Mouse (Mus musculus) forebrain, embryonic 16.5 days (tissue): Measurements from ENCODE around the gene Fyb2. TPM values are rescaled to one million over a fixed set of nuclear protein-coding genes. Genes with fewer than 3 reads are reported as not detected.
"Not testable (repeated sequence)": the region's sequence is repeated elsewhere in the genome, so short reads cannot be mapped to it uniquely, and the experiment has no call there.

Source experiments
- ATAC-seq: fragments of 200-750 bp; cut with Nextera tagmentation; 2 replicates; pipeline ENCODE4 v1.8.0; 2017; ENCODE audit warnings: mild to moderate bottlenecking, moderate library complexity
- H3K27ac ChIP-seq: fragments of 300-500 bp; sonication (generic); 2 replicates; pipeline ENCODE4 v1.5.1; 2014; ENCODE audit warnings: low read length, control low read depth
- H3K27me3 ChIP-seq: fragments of 300-500 bp; sonication (generic); replicated peaks from 2 replicates; pipeline ENCODE4 v1.6.1; 2014; ENCODE audit warnings: low read length; ENCODE audit not compliant: control insufficient read depth, insufficient read depth
- H3K36me3 ChIP-seq: fragments of 300-500 bp; sonication (generic); 2 replicates; pipeline ENCODE4 v1.6.1; 2014; ENCODE audit not compliant: control insufficient read depth, insufficient read depth
- H3K4me1 ChIP-seq: fragments of 300-500 bp; sonication (generic); replicated peaks from 2 replicates; pipeline ENCODE4 v1.6.1; 2014; ENCODE audit warnings: low read length; ENCODE audit not compliant: control insufficient read depth, insufficient read depth
- H3K4me2 ChIP-seq: fragments of 300-500 bp; sonication (generic); 2 replicates; pipeline ENCODE4 v1.6.1; 2014; ENCODE audit warnings: mild to moderate bottlenecking, low read length, control low read depth
- H3K4me3 ChIP-seq: fragments of 300-500 bp; sonication (generic); replicated peaks from 2 replicates; pipeline ENCODE4 v1.5.1; 2014; ENCODE audit warnings: mild to moderate bottlenecking, low read length, control low read depth
- H3K9ac ChIP-seq: fragments of 300-500 bp; sonication (generic); replicated peaks from 2 replicates; pipeline ENCODE4 v1.6.1; 2014; ENCODE audit warnings: low read depth, low read length, control low read depth
- H3K9me3 ChIP-seq: fragments of 300-500 bp; sonication (generic); 2 replicates; pipeline ENCODE4 v1.6.1; 2016; ENCODE audit warnings: low read length; ENCODE audit not compliant: control insufficient read depth
- WGBS: fragments of 180-500 bp; shearing (Covaris S2); extraction: QIAGEN DNeasy Blood & Tissue Kit; methylation state at CpG from one replicate; pipeline ENCODE4 v1.1.7; 2014; 5-methylcytosine and 5-hydroxymethylcytosine counted together
- polyA plus RNA-seq: library from polyadenylated mRNA; unstranded; fragments of >200 nt; fragmentation: Nextera tagmentation; extraction: Ambion mirVana; gene quantifications from 2 replicates; pipeline ENCODE4 v1.2.1, GENCODE M21; 2015

Gene Fyb2
- polyA plus RNA-seq, 1 experiment from 2014 or later = 0.28 TPM

DNA sequence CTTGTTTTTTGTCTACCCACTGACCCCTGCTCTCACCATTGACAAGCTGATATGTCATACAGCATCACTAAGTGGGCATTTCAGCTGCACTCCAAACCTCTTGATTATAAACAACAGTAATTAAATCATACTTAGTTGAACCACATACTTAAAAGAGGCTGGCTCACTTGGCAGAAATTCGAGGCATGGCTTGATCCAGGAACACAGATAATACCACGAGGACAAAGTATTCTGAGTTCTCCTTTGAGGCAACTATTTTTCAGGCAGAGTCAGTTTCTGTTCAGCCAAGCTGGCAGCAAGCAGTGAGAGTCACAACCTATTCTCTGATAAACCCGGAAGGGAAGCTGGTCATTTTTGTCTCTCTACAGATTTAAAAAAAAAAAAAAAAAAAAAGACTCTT is 77.4 kb downstream of the Fyb2 start:
- no peaks in the 10 kb centered on the region for H3K27me3 ChIP-seq
- no peak overlapping the region for H3K4me3 ChIP-seq
- H3K9ac ChIP-seq = no peak overlapping the region
- no peak for ATAC-seq
- 65% methylated on average over 3 of the region's 3 CpGs for WGBS
- H3K27ac ChIP-seq = no peak overlapping the region
- no peaks in the 10 kb centered on the region for H3K9me3 ChIP-seq
- no peaks in the 10 kb centered on the region for H3K36me3 ChIP-seq
- H3K4me2 ChIP-seq = no peak overlapping the region
- H3K4me1 ChIP-seq = no peaks in the 10 kb centered on the region; the same call in 1 of the 2 replicates

DNA sequence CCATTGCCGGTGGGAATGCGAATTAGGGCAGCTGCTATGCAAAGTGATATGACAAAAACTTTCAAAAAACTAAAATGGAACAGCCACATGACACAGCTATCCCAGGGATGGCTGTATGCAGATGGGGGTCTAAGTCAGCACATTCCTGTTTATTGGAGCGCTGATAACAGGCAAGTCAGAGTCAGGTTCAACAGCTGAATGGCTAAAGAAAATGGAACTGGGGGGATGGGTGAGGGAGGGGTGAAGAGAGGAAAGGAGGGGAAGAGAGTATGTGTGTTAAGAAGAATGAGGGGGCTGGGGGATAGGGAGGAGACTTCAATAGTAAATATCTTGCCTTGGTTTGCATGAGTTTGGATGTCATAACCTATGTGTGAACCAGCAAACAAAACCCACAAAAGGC is 79.0 kb downstream of the Fyb2 start:
- Histone ChIP-seq H3K4me2 (no peak overlapping the region), H3K36me3 (no peaks in the 10 kb centered on the region), H3K4me1 (no peaks in the 10 kb centered on the region; the same call in 1 of the 2 replicates), H3K9me3 (no peaks in the 10 kb centered on the region), H3K27ac (no peak overlapping the region), H3K27me3 (no peaks in the 10 kb centered on the region), H3K4me3 (no peak overlapping the region), H3K9ac (no peak overlapping the region)
- ATAC-seq = no peak
- WGBS = 84% methylated on average over 3 of the region's 3 CpGs

DNA sequence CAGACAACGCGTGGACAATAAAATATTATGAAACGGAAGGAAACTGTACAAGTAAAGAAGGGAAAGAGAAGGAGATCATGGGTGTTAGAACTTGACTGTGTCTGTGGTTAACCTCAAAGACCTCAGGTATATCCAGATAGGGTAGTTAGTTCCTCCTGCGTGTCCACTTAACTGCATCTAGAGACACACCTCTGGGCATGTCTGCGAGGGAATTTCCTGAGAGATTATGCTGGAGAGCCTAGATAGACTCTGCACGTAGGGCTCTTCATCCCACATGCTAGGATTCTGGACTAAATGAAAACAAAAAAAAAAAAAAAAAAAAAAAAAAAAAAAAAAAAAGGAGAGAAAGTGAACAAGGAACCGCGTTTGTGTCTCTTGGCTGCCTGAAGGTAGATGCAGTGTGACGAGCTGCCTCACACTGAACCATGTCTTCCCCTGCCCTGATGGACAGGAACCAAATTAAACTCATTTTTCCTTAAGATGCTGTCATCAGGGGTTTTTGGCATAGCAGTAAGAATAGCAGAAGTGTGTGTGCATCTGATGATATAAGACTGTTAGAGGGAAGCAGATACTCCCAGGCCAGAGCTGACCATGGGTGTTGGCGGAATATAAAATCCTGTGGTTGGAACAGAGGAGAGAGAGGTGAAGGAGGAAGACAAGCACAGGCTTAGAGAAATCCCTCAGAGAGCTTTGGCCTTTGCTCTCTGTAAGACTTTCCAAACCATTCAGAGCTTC is 80.1 kb downstream of the Fyb2 start:
- WGBS = 91% methylated on average over 10 of the region's 10 CpGs
- Histone ChIP-seq H3K4me2 (no peak overlapping the region), H3K9ac (no peak overlapping the region), H3K36me3 (no peaks in the 10 kb centered on the region), H3K4me3 (no peak overlapping the region), H3K4me1 (no peaks in the 10 kb centered on the region; the same call in 1 of the 2 replicates), H3K9me3 (no peaks in the 10 kb centered on the region), H3K27ac (no peak overlapping the region), H3K27me3 (no peaks in the 10 kb centered on the region)
- no peak for ATAC-seq

DNA sequence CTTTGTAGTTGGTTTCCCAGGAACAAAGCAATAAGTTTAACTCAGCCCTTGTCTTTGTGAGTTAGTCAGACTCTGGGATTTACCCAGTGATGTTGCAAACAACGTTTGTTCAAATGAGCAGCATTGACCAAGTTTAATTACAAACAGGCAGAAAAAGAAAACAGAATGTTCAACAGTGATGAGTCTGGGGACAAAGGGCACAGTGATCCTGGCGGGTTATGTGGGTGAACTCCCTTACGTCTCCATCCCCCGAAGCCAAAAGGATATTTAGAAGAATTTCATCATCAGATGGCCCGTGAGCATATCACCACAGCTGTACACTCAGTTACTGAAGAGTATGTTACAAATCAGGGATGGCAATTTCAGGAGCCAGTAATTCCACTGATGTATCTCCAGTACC is 86.4 kb downstream of the Fyb2 start:
- no peak for ATAC-seq
- WGBS = 80% methylated on average over 5 of the region's 5 CpGs
- Histone ChIP-seq H3K4me2 (no peak overlapping the region), H3K27me3 (no peaks in the 10 kb centered on the region), H3K9ac (no peak overlapping the region), H3K36me3 (no peaks in the 10 kb centered on the region), H3K4me3 (no peak overlapping the region), H3K9me3 (no peaks in the 10 kb centered on the region), H3K4me1 (peaks cover 7% of the 10 kb centered on the region), H3K27ac (no peak overlapping the region)

- Histone ChIP-seq H3K9ac (no peak overlapping the region), H3K4me2 (no peak overlapping the region), H3K27ac (peak overlapping the region; percentile 45; the same call in 1 of the 2 replicates), H3K27me3 (no peaks in the 10 kb centered on the region), H3K36me3 (no peaks in the 10 kb centered on the region), H3K4me1 (peaks cover 7% of the 10 kb centered on the region), H3K4me3 (no peak overlapping the region), H3K9me3 (no peaks in the 10 kb centered on the region)
- no peak for ATAC-seq
- 73% methylated on average over 1 of the region's 1 CpGs for WGBS
These were observed 88.5 kb downstream of the Fyb2 start for GRCm38 (mm10) chr4:105001736-105002135.

- H3K36me3 ChIP-seq = no peaks in the 10 kb centered on the region
- H3K9me3 ChIP-seq = no peaks in the 10 kb centered on the region
- H3K4me3 ChIP-seq = no peak overlapping the region
- no peaks in the 10 kb centered on the region for H3K27me3 ChIP-seq
- H3K9ac ChIP-seq = no peak overlapping the region
- no peak overlapping the region for H3K4me2 ChIP-seq
- no peak for ATAC-seq
- peaks cover 7% of the 10 kb centered on the region for H3K4me1 ChIP-seq
- 60% methylated on average over 8 of the region's 8 CpGs for WGBS
- no peak overlapping the region for H3K27ac ChIP-seq
These were observed 90.9 kb downstream of the Fyb2 start for GRCm38 (mm10) chr4:105004135-105004534.

- not testable (repeated sequence) for ATAC-seq, H3K27me3 ChIP-seq, H3K4me3 ChIP-seq, H3K4me1 ChIP-seq, H3K36me3 ChIP-seq, H3K4me2 ChIP-seq, H3K9me3 ChIP-seq, H3K9ac ChIP-seq, H3K27ac ChIP-seq
- WGBS = 90% methylated on average over 11 of the region's 12 CpGs
These were observed 91.4 kb downstream of the Fyb2 start for GRCm38 (mm10) chr4:105004649-105005048.

DNA sequence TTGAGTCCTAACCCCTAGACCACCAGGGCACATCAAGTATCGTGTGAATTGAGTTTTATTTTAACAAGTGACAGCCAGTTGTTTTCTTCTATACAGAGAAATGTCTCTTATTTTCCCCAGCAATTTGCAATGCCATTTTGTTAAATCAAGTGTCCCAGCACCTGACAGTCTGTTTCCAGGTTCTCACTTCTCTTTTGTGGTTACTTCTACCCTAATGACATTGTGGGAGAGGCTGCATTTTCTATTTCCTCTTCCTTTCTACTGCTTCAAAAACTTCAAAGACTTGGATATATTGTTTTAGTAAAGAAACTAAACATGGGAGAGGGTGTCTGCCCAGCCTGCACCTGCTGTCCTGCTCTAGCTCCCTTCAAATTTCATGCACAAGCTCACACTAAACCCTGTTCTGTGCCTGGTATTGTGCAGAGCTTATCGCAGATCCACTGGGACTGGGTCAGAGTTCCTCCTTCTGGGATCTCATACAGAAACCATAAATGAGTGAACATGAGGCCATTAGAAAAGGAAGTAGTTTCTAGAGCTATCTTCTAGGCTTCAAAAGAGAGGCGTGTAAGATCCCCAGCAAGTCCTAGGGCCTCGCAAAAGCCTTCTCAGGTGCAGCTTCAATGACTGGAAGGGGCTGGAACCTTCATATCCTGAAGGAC is 94.2 kb downstream of the Fyb2 start:
- Histone ChIP-seq H3K9me3 (no peaks in the 10 kb centered on the region), H3K27me3 (no peaks in the 10 kb centered on the region), H3K9ac (no peak overlapping the region), H3K4me3 (no peak overlapping the region), H3K36me3 (no peaks in the 10 kb centered on the region), H3K4me1 (no peaks in the 10 kb centered on the region), H3K27ac (no peak overlapping the region), H3K4me2 (no peak overlapping the region)
- WGBS = 91% methylated on average over 4 of the region's 4 CpGs
- no peak for ATAC-seq

GRCm38 (mm10) chr4:105013718-105014117 is 100.5 kb downstream of the Fyb2 start:
- WGBS = 91% methylated on average over 7 of the region's 7 CpGs
- Histone ChIP-seq H3K9me3 (no peaks in the 10 kb centered on the region), H3K9ac (no peak overlapping the region), H3K4me3 (no peak overlapping the region), H3K4me2 (no peak overlapping the region), H3K27ac (no peak overlapping the region), H3K4me1 (no peaks in the 10 kb centered on the region), H3K27me3 (no peaks in the 10 kb centered on the region), H3K36me3 (no peaks in the 10 kb centered on the region)
- ATAC-seq = no peak
